Mouse (Mus musculus): Measurements from ENCODE around the gene Tsr1. TPM values are rescaled to one million over a fixed set of nuclear protein-coding genes. Genes with fewer than 3 reads are reported as not detected.
A peak's percentile ranks its signal among the peaks of the same experiment; 100 is the strongest.

The Tsr1 gene
- polyA plus RNA-seq, 1 experiment from 2014 or later, result 38.3 TPM

GRCm38 (mm10) chr11:74870991-74871622, 26.8 kb upstream of the Tsr1 start:
- H3K4me3 ChIP-seq, result no peak overlapping the region
- 0 out of 2 replicates have a peak, but pooled peaks have one; percentile 57 for ATAC-seq (ENCODE audit: low FRiP score, low read depth)
- H3K27me3 ChIP-seq (replicated peaks), result no peaks in the 10 kb centered on the region
- H3K36me3 ChIP-seq, result peaks cover 14% of the 10 kb centered on the region
- no peak overlapping the region for H3K9ac ChIP-seq
- WGBS, result 27% methylated on average over 12 of the region's 12 CpGs
- peaks cover 23% of the 10 kb centered on the region for H3K4me1 ChIP-seq
- H3K27ac ChIP-seq, result peak overlapping the region; percentile 6; the same call in 1 of the 2 replicates
- H3K9me3 ChIP-seq, result no peaks in the 10 kb centered on the region
- H3K4me2 ChIP-seq (replicated peaks), result peak overlapping the region; percentile 40

GRCm38 (mm10) chr11:74874630-74875029, 23.2 kb upstream of the Tsr1 start:
- Histone ChIP-seq H3K27me3 (replicated peaks) (no peaks in the 10 kb centered on the region), H3K4me1 (peaks cover 31% of the 10 kb centered on the region), H3K4me3 (no peak overlapping the region), H3K4me2 (replicated peaks) (no peak overlapping the region), H3K27ac (no peak overlapping the region), H3K9me3 (no peaks in the 10 kb centered on the region), H3K9ac (no peak overlapping the region), H3K36me3 (no peaks in the 10 kb centered on the region)
- WGBS, result 67% methylated on average over 3 of the region's 3 CpGs
- ATAC-seq (ENCODE audit: low FRiP score, low read depth), result no peak

- H3K4me1 ChIP-seq, result peaks cover 13% of the 10 kb centered on the region
- no peak overlapping the region for H3K9ac ChIP-seq
- WGBS, result 2% methylated on average over 9 of the region's 9 CpGs
Measured at GRCm38 (mm10) chr11:74876801-74877200, 21.1 kb upstream of the Tsr1 start.

GRCm38 (mm10) chr11:74880999-74881398, 16.9 kb upstream of the Tsr1 start:
- no peak for ATAC-seq (ENCODE audit: low FRiP score, low read depth)
- Histone ChIP-seq H3K4me2 (replicated peaks) (no peak overlapping the region), H3K27me3 (replicated peaks) (no peaks in the 10 kb centered on the region), H3K4me3 (no peak overlapping the region), H3K9ac (no peak overlapping the region), H3K27ac (no peak overlapping the region), H3K36me3 (peaks cover 11% of the 10 kb centered on the region; the same call in 1 of the 2 replicates), H3K4me1 (peaks cover 13% of the 10 kb centered on the region), H3K9me3 (no peaks in the 10 kb centered on the region)
- 91% methylated on average over 9 of the region's 9 CpGs for WGBS

More at GRCm38 (mm10) chr11:74876801-74877200, 21.1 kb upstream of the Tsr1 start:
- peak; percentile 87 for ATAC-seq (ENCODE audit: low FRiP score, low read depth)
- Histone ChIP-seq H3K4me3 (no peak overlapping the region), H3K36me3 (no peaks in the 10 kb centered on the region), H3K27ac (no peak overlapping the region; the same call in 1 of the 2 replicates), H3K27me3 (replicated peaks) (no peaks in the 10 kb centered on the region), H3K4me2 (replicated peaks) (peak overlapping the region; percentile 44), H3K9me3 (no peaks in the 10 kb centered on the region)

GRCm38 (mm10) chr11:74881979-74882378, 15.9 kb upstream of the Tsr1 start:
- H3K9me3 ChIP-seq, result no peaks in the 10 kb centered on the region
- ATAC-seq (ENCODE audit: low FRiP score, low read depth), result no peak
- no peak overlapping the region for H3K4me3 ChIP-seq
- H3K27ac ChIP-seq, result no peak overlapping the region
- H3K27me3 ChIP-seq (replicated peaks), result no peaks in the 10 kb centered on the region
- peaks cover 11% of the 10 kb centered on the region; the same call in 1 of the 2 replicates for H3K36me3 ChIP-seq
- H3K9ac ChIP-seq, result no peak overlapping the region
- 76% methylated on average over 14 of the region's 14 CpGs for WGBS
- H3K4me2 ChIP-seq (replicated peaks), result no peak overlapping the region
- peaks cover 4% of the 10 kb centered on the region for H3K4me1 ChIP-seq

- 92% methylated on average over 10 of the region's 10 CpGs for WGBS
- Histone ChIP-seq H3K9me3 (no peaks in the 10 kb centered on the region), H3K4me2 (replicated peaks) (no peak overlapping the region), H3K36me3 (peaks cover 11% of the 10 kb centered on the region; the same call in 1 of the 2 replicates), H3K4me1 (no peaks in the 10 kb centered on the region), H3K4me3 (no peak overlapping the region), H3K27me3 (replicated peaks) (no peaks in the 10 kb centered on the region), H3K27ac (no peak overlapping the region), H3K9ac (no peak overlapping the region)
- ATAC-seq (ENCODE audit: low FRiP score, low read depth), result no peak
Measured at GRCm38 (mm10) chr11:74883098-74883497, 14.8 kb upstream of the Tsr1 start.

GRCm38 (mm10) chr11:74894619-74895018, 3.3 kb upstream of the Tsr1 start:
- Histone ChIP-seq H3K4me3 (no peak overlapping the region), H3K27me3 (replicated peaks) (no peaks in the 10 kb centered on the region), H3K9ac (no peak overlapping the region), H3K4me1 (peaks cover 16% of the 10 kb centered on the region; the same call in 1 of the 2 replicates), H3K27ac (no peak overlapping the region), H3K9me3 (no peaks in the 10 kb centered on the region), H3K4me2 (replicated peaks) (no peak overlapping the region), H3K36me3 (peaks cover under 1% of the 10 kb centered on the region; the same call in 1 of the 2 replicates)
- ATAC-seq (ENCODE audit: low FRiP score, low read depth), result no peak
- WGBS, result 88% methylated on average over 4 of the region's 4 CpGs

GRCm38 (mm10) chr11:74895980-74896900, 1.6 kb upstream of the Tsr1 start:
- WGBS, result 1% methylated on average over 55 of the region's 55 CpGs
- peaks cover 16% of the 10 kb centered on the region; the same call in 1 of the 2 replicates for H3K4me1 ChIP-seq
- peak overlapping the region; percentile 80 for H3K9ac ChIP-seq

GRCm38 (mm10) chr11:74896901-74897677, 782 bp upstream of the Tsr1 start, which contains the start of gene Sgsm2:
Gene Sgsm2, minus strand, starts transcription at chr11:74897060.
- H3K4me1 ChIP-seq, result peaks cover 16% of the 10 kb centered on the region; the same call in 1 of the 2 replicates
- no peaks in the 10 kb centered on the region for H3K9me3 ChIP-seq
- H3K36me3 ChIP-seq, result peaks cover 25% of the 10 kb centered on the region
- H3K9ac ChIP-seq, result peak within 1 kb of the TSS; percentile 80
- peak; percentile 79 for ATAC-seq (ENCODE audit: low FRiP score, low read depth)
- no peaks in the 10 kb centered on the region for H3K27me3 ChIP-seq (replicated peaks)
- H3K4me3 ChIP-seq, result peak within 1 kb of the TSS; percentile 87
- peak within 1 kb of the TSS; percentile 86 for H3K27ac ChIP-seq
- peak within 1 kb of the TSS; percentile 98 for H3K4me2 ChIP-seq (replicated peaks)
- WGBS, result under 1% methylated on average over 73 of the region's 74 CpGs

More at GRCm38 (mm10) chr11:74895980-74896900, 1.6 kb upstream of the Tsr1 start:
- Histone ChIP-seq H3K4me2 (replicated peaks) (peak overlapping the region; percentile 98), H3K27ac (peak overlapping the region; percentile 86), H3K27me3 (replicated peaks) (no peaks in the 10 kb centered on the region), H3K4me3 (peak overlapping the region; percentile 87), H3K9me3 (no peaks in the 10 kb centered on the region), H3K36me3 (peaks cover 17% of the 10 kb centered on the region)
- peak; percentile 65 for ATAC-seq (ENCODE audit: low FRiP score, low read depth)

- peak overlapping the region; percentile 80 for H3K9ac ChIP-seq
- peaks cover 16% of the 10 kb centered on the region; the same call in 1 of the 2 replicates for H3K4me1 ChIP-seq
- H3K27me3 ChIP-seq (replicated peaks), result no peaks in the 10 kb centered on the region
- peak overlapping the region; percentile 87 for H3K4me3 ChIP-seq
- WGBS, result under 1% methylated on average over 7 of the region's 7 CpGs
- no peaks in the 10 kb centered on the region for H3K9me3 ChIP-seq
- H3K4me2 ChIP-seq (replicated peaks), result peak overlapping the region; percentile 98
- ATAC-seq (ENCODE audit: low FRiP score, low read depth), result no peak
- peaks cover 35% of the 10 kb centered on the region for H3K36me3 ChIP-seq
- H3K27ac ChIP-seq, result no peak overlapping the region
Measured at GRCm38 (mm10) chr11:74898517-74898827, 601 bp downstream of the Tsr1 start.

GRCm38 (mm10) chr11:74901555-74901954, 3.7 kb downstream of the Tsr1 start:
- H3K4me3 ChIP-seq, result no peak overlapping the region
- H3K4me1 ChIP-seq, result peaks cover 8% of the 10 kb centered on the region; the same call in 1 of the 2 replicates
- no peaks in the 10 kb centered on the region for H3K27me3 ChIP-seq (replicated peaks)
- no peak overlapping the region for H3K4me2 ChIP-seq (replicated peaks)
- H3K9ac ChIP-seq, result no peak overlapping the region
- no peak for ATAC-seq (ENCODE audit: low FRiP score, low read depth)
- H3K36me3 ChIP-seq, result peaks cover 65% of the 10 kb centered on the region
- no peaks in the 10 kb centered on the region for H3K9me3 ChIP-seq
- WGBS, result 87% methylated on average over 6 of the region's 6 CpGs
- no peak overlapping the region for H3K27ac ChIP-seq
